Mouse (Mus musculus) CH12.LX (cell line): ENCODE measurements around the gene Sgpp2. TPM values are rescaled to one million over a fixed set of nuclear protein-coding genes. Genes with fewer than 3 reads are reported as not detected.

ENCODE experiments used
- DNase-seq: peaks from one replicate; pipeline ENCODE4 v3.0.0-alpha.2; 2013; ENCODE audit errors: extremely low read depth
- H3K27ac ChIP-seq: 2 replicates; pipeline ENCODE4 v1.5.1; 2012; ENCODE audit warnings: low read depth, mild to moderate bottlenecking, control low read depth, moderate library complexity; ENCODE audit not compliant: insufficient read depth
- H3K27me3 ChIP-seq: replicated peaks from 2 replicates; pipeline ENCODE3; 2012; ENCODE audit warnings: inconsistent platforms
- H3K36me3 ChIP-seq, 2 experiments: replicated peaks in 1 of 2; 2 replicates each; pipeline versions ENCODE3 to v1.6.1; 2012; ENCODE audit warnings: inconsistent platforms in 1 of 2, low read length in 1 of 2, mild to moderate bottlenecking in 1 of 2, mixed read lengths in 1 of 2, moderate library complexity in 1 of 2; ENCODE audit not compliant: control insufficient read depth in 1 of 2, insufficient read depth in 1 of 2
- H3K4me1 ChIP-seq, 2 experiments: 2 replicates each; pipeline ENCODE4 v1.6.1; 2012; ENCODE audit warnings: inconsistent platforms in 1 of 2, moderate library complexity in 1 of 2; ENCODE audit not compliant: insufficient read depth in 2 of 2, control insufficient read depth in 1 of 2
- H3K4me2 ChIP-seq: 2 replicates; pipeline ENCODE4 v1.6.1; 2012; ENCODE audit warnings: low read depth, mild to moderate bottlenecking, control low read depth; ENCODE audit not compliant: poor library complexity, insufficient read depth, severe bottlenecking
- H3K4me3 ChIP-seq, 3 experiments: fragments of 150-350 bp in 1 of 3; sonication (generic) in 1 of 3; replicated peaks in 1 of 3; 2 replicates each; pipeline versions ENCODE3 to v1.5.1; 2011 to 2012; ENCODE audit warnings: low read depth in 2 of 3, low read length in 2 of 3, mild to moderate bottlenecking in 2 of 3, moderate library complexity in 2 of 3, control low read depth in 1 of 3, improper control_type of control experiment in 1 of 3, inconsistent platforms in 1 of 3, mixed read lengths in 1 of 3; ENCODE audit not compliant: poor library complexity in 1 of 3
- H3K79me2 ChIP-seq: replicated peaks from 2 replicates; pipeline ENCODE4 v1.6.1; 2012; ENCODE audit warnings: mild to moderate bottlenecking, moderate library complexity; ENCODE audit not compliant: control insufficient read depth, poor library complexity, insufficient read depth, severe bottlenecking; ENCODE audit errors: extremely low read depth
- H3K9ac ChIP-seq: 2 replicates; pipeline ENCODE4 v1.6.1; 2012; ENCODE audit warnings: low read depth, mild to moderate bottlenecking, control low read depth, moderate library complexity; ENCODE audit not compliant: insufficient read depth
- H3K9me3 ChIP-seq: replicated peaks from 2 replicates; pipeline ENCODE3; 2012; ENCODE audit warnings: low read length, inconsistent platforms, mixed read lengths
- BHLHE40 ChIP-seq: IDR thresholded peaks from 2 replicates; pipeline ENCODE4 v1.6.1; 2011; ENCODE audit warnings: mild to moderate bottlenecking, low read depth, low read length, improper control_type of control experiment
- CHD1 ChIP-seq: IDR thresholded peaks from 2 replicates; pipeline ENCODE4 v1.6.1; 2012; ENCODE audit warnings: low read depth, low read length, improper control_type of control experiment, inconsistent platforms
- CTCF ChIP-seq, 2 experiments: IDR thresholded peaks in 1 of 2; conservative IDR thresholded peaks in 1 of 2; 2 replicates each; pipeline ENCODE4 v1.5.1; 2011 to 2012; ENCODE audit warnings: low read depth in 2 of 2, low read length in 2 of 2, improper control_type of control experiment in 1 of 2, inconsistent platforms in 1 of 2, mild to moderate bottlenecking in 1 of 2, moderate library complexity in 1 of 2
- E2F4 ChIP-seq: IDR thresholded peaks from 2 replicates; pipeline ENCODE4 v1.6.1; 2011; ENCODE audit warnings: low read depth, low read length, improper control_type of control experiment; ENCODE audit not compliant: insufficient replicate concordance
- ELF1 ChIP-seq: IDR thresholded peaks from 2 replicates; pipeline ENCODE4 v1.6.1; 2014; ENCODE audit warnings: low read depth, mild to moderate bottlenecking, inconsistent platforms, low read length, improper control_type of control experiment
- ETS1 ChIP-seq: conservative IDR thresholded peaks from 2 replicates; pipeline ENCODE4 v1.6.1; 2012; ENCODE audit warnings: low read depth, mild to moderate bottlenecking, inconsistent platforms, low read length, improper control_type of control experiment, moderate library complexity
- HCFC1 ChIP-seq: IDR thresholded peaks from 2 replicates; pipeline ENCODE4 v1.6.1; 2012; ENCODE audit warnings: low read depth, mild to moderate bottlenecking, inconsistent platforms, low read length, improper control_type of control experiment
- JUN ChIP-seq: IDR thresholded peaks from 2 replicates; pipeline ENCODE4 v1.6.1; 2011; ENCODE audit warnings: low read depth, mild to moderate bottlenecking, low read length, improper control_type of control experiment, moderate library complexity; ENCODE audit not compliant: insufficient read depth
- JUND ChIP-seq: conservative IDR thresholded peaks from 2 replicates; pipeline ENCODE4 v1.6.1; 2011; ENCODE audit warnings: low read depth, low read length, improper control_type of control experiment
- KAT2A ChIP-seq: IDR thresholded peaks from 2 replicates; pipeline ENCODE4 v1.6.1; 2012; ENCODE audit warnings: low read length, improper control_type of control experiment, inconsistent platforms; ENCODE audit not compliant: insufficient replicate concordance
- MAFK ChIP-seq: IDR thresholded peaks from 2 replicates; pipeline ENCODE4 v1.6.1; 2011; ENCODE audit warnings: low read length, improper control_type of control experiment; ENCODE audit not compliant: insufficient replicate concordance
- MAZ ChIP-seq: IDR thresholded peaks from 2 replicates; pipeline ENCODE4 v1.6.1; 2012; ENCODE audit warnings: low read depth, mild to moderate bottlenecking, inconsistent platforms, low read length, improper control_type of control experiment, moderate library complexity
- MEF2A ChIP-seq: IDR thresholded peaks from 2 replicates; pipeline ENCODE4 v1.6.1; 2014; ENCODE audit warnings: low read depth, mild to moderate bottlenecking, inconsistent platforms, low read length, improper control_type of control experiment, borderline replicate concordance
- MXI1 ChIP-seq: IDR thresholded peaks from 2 replicates; pipeline ENCODE4 v1.6.1; 2011; ENCODE audit warnings: mild to moderate bottlenecking, low read depth, low read length, improper control_type of control experiment
- MYC ChIP-seq: IDR thresholded peaks from 2 replicates; pipeline ENCODE4 v1.6.1; 2011; ENCODE audit warnings: low read depth, mild to moderate bottlenecking, improper control_type of control experiment, low read length
- NELFE ChIP-seq: IDR thresholded peaks from 2 replicates; pipeline ENCODE4 v1.6.1; 2011; ENCODE audit warnings: low read depth, low read length, improper control_type of control experiment
- POLR2A ChIP-seq: IDR thresholded peaks from 2 replicates; pipeline ENCODE4 v1.6.1; 2011; ENCODE audit warnings: low read depth, mild to moderate bottlenecking, improper control_type of control experiment, low read length
- RCOR1 ChIP-seq: conservative IDR thresholded peaks from 2 replicates; pipeline ENCODE4 v1.6.1; 2012; ENCODE audit warnings: low read depth, mild to moderate bottlenecking, inconsistent platforms, low read length, improper control_type of control experiment
- TBP ChIP-seq: conservative IDR thresholded peaks from 2 replicates; pipeline ENCODE4 v1.6.1; 2011; ENCODE audit warnings: low read depth, low read length, improper control_type of control experiment
- TCF12 ChIP-seq: IDR thresholded peaks from 2 replicates; pipeline ENCODE4 v1.6.1; 2014; ENCODE audit warnings: low read depth, mild to moderate bottlenecking, inconsistent platforms, low read length, improper control_type of control experiment
- ZC3H11A ChIP-seq: IDR thresholded peaks from 2 replicates; pipeline ENCODE4 v1.6.1; 2012; ENCODE audit warnings: low read depth, mild to moderate bottlenecking, inconsistent platforms, low read length, improper control_type of control experiment
- dilution Hi-C: fragments of 300-500 bp; cut with MboI; formaldehyde crosslinking; loops from 2 replicates; pipeline ENCODE4 v1.14.3; 2020; ENCODE audit warnings: low sequenced_read_pairs; ENCODE audit not compliant: extremely low pct_unique_long_range_greater_than_20kb, extremely low pct_ligation_motif_present
- in situ Hi-C: fragments of 300-500 bp; cut with MboI; formaldehyde crosslinking; loops from 3 replicates; pipeline ENCODE4 v1.14.3; 2019; ENCODE audit warnings: low sequenced_read_pairs, low pct_ligation_motif_present, low pct_unique_long_range_greater_than_20kb, mixed read lengths
- polyA plus RNA-seq: library from polyadenylated mRNA; unstranded; fragments of >175 nt; gene quantifications from 2 replicates; pipeline ENCODE4 v1.2.1, GENCODE M21; 2012; ENCODE audit warnings: low read depth; ENCODE audit not compliant: insufficient read length
- total RNA-seq, 2 experiments: library from RNA; depleted of rRNA; stranded (reverse); fragments of 300-350 nt in 1 of 2; fragments of >200 nt in 1 of 2; gene quantifications; 2 replicates each; pipeline ENCODE4 v1.2.3; 2012 to 2014

Sgpp2 gene
- total and polyA plus RNA-seq, 3 experiments, result 0.16 to 0.87 (median 0.59) TPM

DNA sequence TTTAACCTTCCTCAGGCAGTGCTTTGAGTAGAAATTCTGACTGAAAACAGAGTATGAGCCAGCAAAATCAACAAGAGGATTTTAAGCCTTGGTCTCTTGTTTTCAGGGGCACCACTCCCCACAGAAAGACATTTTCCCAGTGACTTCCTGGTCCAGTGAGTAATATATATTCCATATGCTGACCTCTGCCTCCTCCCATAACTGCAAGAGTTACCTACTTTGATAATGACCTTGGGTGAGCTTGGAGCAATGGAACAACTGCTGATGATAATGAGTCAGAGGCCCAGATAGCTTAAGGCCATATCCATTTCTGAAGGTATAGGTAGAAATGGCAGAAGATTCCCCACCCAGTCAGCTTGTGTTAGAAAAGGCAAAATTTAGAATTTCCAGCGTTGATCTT, 43.1 kb downstream of the Sgpp2 start:
- Histone ChIP-seq H3K36me3 (no peaks in the 10 kb centered on the region), H3K4me1 (peaks cover 26 to 73% of the 10 kb centered on the region in 2 experiments), H3K4me3 (no peak overlapping the region), H3K4me2 (no peak overlapping the region), H3K79me2 (no peaks in the 10 kb centered on the region), H3K27ac (no peak overlapping the region), H3K9me3 (no peaks in the 10 kb centered on the region), H3K27me3 (no peaks in the 10 kb centered on the region), H3K9ac (no peak overlapping the region)
- in situ Hi-C loops, result no loop called here
- dilution Hi-C loops, result no loop called here
- TF ChIP-seq CHD1, result no peak
- TF ChIP-seq MXI1, result no peak
- TF ChIP-seq MYC, result no peak
- no peak for DNase-seq

DNA sequence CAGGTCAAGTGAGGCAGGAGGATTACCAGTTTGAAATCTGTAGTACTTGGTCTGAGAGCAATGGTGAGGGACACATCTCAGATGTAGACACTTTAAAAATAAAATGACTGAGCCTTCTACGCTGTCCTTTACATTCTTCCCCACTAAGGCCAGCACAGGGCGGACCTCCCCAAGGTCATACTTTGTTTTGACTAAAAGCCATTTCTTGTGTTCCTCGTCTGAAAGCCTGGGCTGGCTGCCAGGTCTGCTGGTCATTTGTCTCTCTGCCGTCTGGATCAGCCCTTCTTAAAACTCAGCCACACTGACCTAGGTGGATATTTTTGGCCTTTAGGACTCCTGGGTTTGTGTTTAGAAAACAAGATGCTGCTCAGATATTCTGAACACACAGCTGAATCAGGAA, 45.0 kb downstream of the Sgpp2 start:
- Histone ChIP-seq H3K36me3 (no peaks in the 10 kb centered on the region), H3K4me3 (no peak overlapping the region), H3K9me3 (no peaks in the 10 kb centered on the region), H3K4me1 (peaks cover 28 to 76% of the 10 kb centered on the region in 2 experiments; a peak in 3 of 4 replicates), H3K9ac (no peak overlapping the region), H3K27ac (no peak overlapping the region), H3K79me2 (no peaks in the 10 kb centered on the region), H3K4me2 (no peak overlapping the region), H3K27me3 (no peaks in the 10 kb centered on the region)
- in situ Hi-C loops (no loop called here), dilution Hi-C loops (no loop called here)
- TF ChIP-seq BHLHE40 (no peak), RCOR1 (no peak), ELF1 (no peak), POLR2A (no peak), MEF2A (no peak), E2F4 (no peak), KAT2A (no peak), MAZ (no peak), TCF12 (no peak)
- no peak for DNase-seq

- dilution Hi-C loops, result no loop called here
- no peaks in the 10 kb centered on the region for H3K79me2 ChIP-seq
- TF ChIP-seq MXI1, result no peak
- no peak for TF ChIP-seq ZC3H11A
- TF ChIP-seq HCFC1, result no peak
- TF ChIP-seq CTCF (conservative IDR thresholded peaks at IDR 0.05 in 1 of 2, IDR thresholded peaks at IDR 0.05 in 1 of 2; ENCODE audit: low read depth in 2 of 2, low read length in 2 of 2), result no peak
- no peak for TF ChIP-seq POLR2A
- no peak for TF ChIP-seq TCF12
- TF ChIP-seq NELFE, result no peak
- TF ChIP-seq MAFK, result no peak
- no peak for TF ChIP-seq JUND
- no peak for TF ChIP-seq E2F4
- TF ChIP-seq JUN, result no peak
- no peak for TF ChIP-seq TBP
- no peak for TF ChIP-seq ETS1
- no peak for TF ChIP-seq MAZ
Observed at GRCm38 (mm10) chr1:78357415-78357814, 47.3 kb downstream of the Sgpp2 start.

More at GRCm38 (mm10) chr1:78357415-78357814, 47.3 kb downstream of the Sgpp2 start:
- peaks cover 30 to 79% of the 10 kb centered on the region in 2 experiments; a peak in 3 of 4 replicates for H3K4me1 ChIP-seq
- H3K9me3 ChIP-seq, result no peaks in the 10 kb centered on the region
- DNase-seq, result no peak
- peak overlapping the region; percentile 41; the same call in 1 of the 2 replicates for H3K9ac ChIP-seq
- no peak overlapping the region for H3K4me3 ChIP-seq
- no peaks in the 10 kb centered on the region for H3K36me3 ChIP-seq
- H3K27ac ChIP-seq, result peak overlapping the region; percentile 54; the same call in 1 of the 2 replicates
- peak overlapping the region; percentile 73; the same call in 1 of the 2 replicates for H3K4me2 ChIP-seq
- H3K27me3 ChIP-seq, result no peaks in the 10 kb centered on the region
- in situ Hi-C loops, result no loop called here
